Comparison of ENCODE assay signal across 8 mouse cellular contexts in genomic region chr7:24373538-24374379, GRCm38 (mm10). TPM values are rescaled to one million over a fixed set of nuclear protein-coding genes. Genes with fewer than 3 reads are reported as not detected.
DNase-seq lines count a peak whose midpoint lies in the region; ATAC-seq and TF ChIP-seq lines count a peak whose summit lies in the region.

No protein-coding gene starts in this region.

- H3K27me3 ChIP-seq in heart, embryonic 16.5 days (ENCODE audit: control insufficient read depth, insufficient read depth, low read length) = peaks cover 2% of the 10 kb centered on the region; the same call in 1 of the 2 replicates
- H3K27me3 ChIP-seq in spleen, adult 2 months (ENCODE audit: control insufficient read depth, insufficient read depth, low read length) = no peaks in the 10 kb centered on the region

- 0 out of 2 replicates have a peak overlapping the region, but pooled peaks have one; percentile 11 for H3K9ac ChIP-seq in heart, embryonic 16.5 days (ENCODE audit: low read length)

- 45% methylated on average over 17 of the region's 20 CpGs for WGBS in heart, embryonic 16.5 days
- WGBS in macrophage (ENCODE audit: missing documents) = 10% methylated on average over 18 of the region's 20 CpGs
- WGBS in spleen, adult 2 months = 7% methylated on average over 18 of the region's 20 CpGs

- H3K79me2 ChIP-seq in macrophage (ENCODE audit: inconsistent target) = peaks cover 66% of the 10 kb centered on the region

- peak overlapping the region; percentile 40 for H3K4me2 ChIP-seq in heart, embryonic 16.5 days (ENCODE audit: low read depth, low read length)

- TF ChIP-seq POLR2A in spleen, adult 2 months (IDR thresholded peaks at IDR 0.05; ENCODE audit: low read depth, low read length) = no peak

- peak overlapping the region; percentile 7; the same call in 1 of the 2 replicates for H3K4me3 ChIP-seq in heart, embryonic 16.5 days (ENCODE audit: low read length)
- H3K4me3 ChIP-seq in macrophage (ENCODE audit: inconsistent target) = no peak overlapping the region
- peak overlapping the region; percentile 28 for H3K4me3 ChIP-seq in spleen, adult 2 months (ENCODE audit: extremely low read depth, insufficient read depth, insufficient read length)

- H3K27ac ChIP-seq in heart, embryonic 16.5 days (ENCODE audit: low read length) = peak overlapping the region; percentile 77
- peak overlapping the region; percentile 90 for H3K27ac ChIP-seq in macrophage
- H3K27ac ChIP-seq in spleen, adult 2 months (ENCODE audit: insufficient read depth, low read length) = peak overlapping the region; percentile 93

- H3K36me3 ChIP-seq in heart, embryonic 16.5 days (ENCODE audit: control insufficient read depth, insufficient read depth) = no peaks in the 10 kb centered on the region
- H3K36me3 ChIP-seq in macrophage (ENCODE audit: inconsistent target) = no peaks in the 10 kb centered on the region
- peaks cover 2% of the 10 kb centered on the region; the same call in 1 of the 2 replicates for H3K36me3 ChIP-seq in spleen, adult 2 months (ENCODE audit: control insufficient read depth, insufficient read depth, low read length)

- peak; percentile 91 for DNase-seq in retina, postnatal 1 day
- DNase-seq in retina, embryonic 14.5 days (ENCODE audit: low spot score) = no peak
- peak; percentile 64 to 68 for DNase-seq in cerebellum, postnatal 10 days
- DNase-seq in kidney, postnatal 36 days = peak; percentile 11 to 56
- DNase-seq in spleen, adult 2 months (ENCODE audit: low read depth in 1 of 2, low spot score in 2 of 2) = peak; percentile 42 to 73
- no peak for DNase-seq in c-Kit-positive CD71-positive TER-119-positive erythroid progenitor cells, embryonic 14.5 days (ENCODE audit: low spot score)

- no peaks in the 10 kb centered on the region for H3K9me3 ChIP-seq in heart, embryonic 16.5 days (replicated peaks; ENCODE audit: control insufficient read depth, low read length)

- H3K4me1 ChIP-seq in heart, embryonic 16.5 days (ENCODE audit: control insufficient read depth, insufficient read depth, low read length) = peaks cover 15% of the 10 kb centered on the region
- H3K4me1 ChIP-seq in spleen, adult 2 months (ENCODE audit: control insufficient read depth, insufficient read depth, insufficient read length) = peaks cover 39% of the 10 kb centered on the region

- TF ChIP-seq CTCF in spleen, adult 2 months (IDR thresholded peaks at IDR 0.05; ENCODE audit: extremely low read depth, insufficient read depth, insufficient read length, insufficient replicate concordance) = no peak

- peak; percentile 8; the same call in 1 of the 2 replicates for ATAC-seq in heart, embryonic 16.5 days (replicated peaks; ENCODE audit: extremely low read depth, insufficient read depth, low FRiP score)

RNA-seq across cellular contexts. Expression of gene Kcnn4, which starts 3.7 kb away (rescaled TPM):
- polyA plus RNA-seq in heart, embryonic 16.5 days (2015; fragmentation: Nextera tagmentation; extraction: Ambion mirVana) = 5.2 and 10.9 TPM in 2 replicates
- total RNA-seq in macrophage (2018; cell fraction: chromatin; rRNA removed) = 100 to 1,000 TPM in 4 of 26 experiments, 10 to 100 TPM in 21, 1 to 10 TPM in 1; 5.6 to 198 (median 45.1) TPM
- total RNA-seq in macrophage (2018; cell fraction: cytosol; rRNA removed) = 10 to 100 TPM; 16.1 to 69.7 (median 46.9) TPM
- 100 to 1,000 TPM in 8 of 26 experiments, 10 to 100 TPM in 18; 15.3 to 160 (median 78.6) TPM for total RNA-seq in macrophage (2018; cell fraction: nucleus; rRNA removed)
- polyA plus RNA-seq in macrophage (2018) = 11.1 to 85.5 TPM (median 12.1 TPM) in 3 replicates
- polyA plus RNA-seq in spleen, adult 2 months (2012; rRNA removed) = 102 and 133 TPM in 2 replicates

RNA-seq across cellular contexts. Expression of gene Lypd5, which starts 24.8 kb away (rescaled TPM):
- polyA plus RNA-seq in heart, embryonic 16.5 days (2015; fragmentation: Nextera tagmentation; extraction: Ambion mirVana) = not detected in 2 replicates
- not detected for total RNA-seq in macrophage (2018; cell fraction: chromatin; rRNA removed)
- total RNA-seq in macrophage (2018; cell fraction: cytosol; rRNA removed) = not detected
- total RNA-seq in macrophage (2018; cell fraction: nucleus; rRNA removed) = not detected
- polyA plus RNA-seq in macrophage (2018) = not detected in 3 replicates
- polyA plus RNA-seq in spleen, adult 2 months (2012; rRNA removed) = not detected in 2 replicates

RNA-seq across cellular contexts. Expression of gene Smg9, which starts 25.7 kb away (rescaled TPM):
- polyA plus RNA-seq in heart, embryonic 16.5 days (2015; fragmentation: Nextera tagmentation; extraction: Ambion mirVana) = 18.7 and 20.5 TPM in 2 replicates
- total RNA-seq in macrophage (2018; cell fraction: chromatin; rRNA removed) = 100 to 1,000 TPM; 127 to 223 (median 160) TPM
- 10 to 100 TPM; 15.4 to 41.1 (median 24.8) TPM for total RNA-seq in macrophage (2018; cell fraction: cytosol; rRNA removed)
- total RNA-seq in macrophage (2018; cell fraction: nucleus; rRNA removed) = 100 to 1,000 TPM in 11 of 26 experiments, 10 to 100 TPM in 15; 59.9 to 137 (median 93.6) TPM
- 19.7 to 29.3 TPM (median 20.3 TPM) in 3 replicates for polyA plus RNA-seq in macrophage (2018)
- 55.7 and 83.3 TPM in 2 replicates for polyA plus RNA-seq in spleen, adult 2 months (2012; rRNA removed)

RNA-seq across cellular contexts. Expression of gene Tescl, which starts 40.0 kb away (rescaled TPM):
- polyA plus RNA-seq in heart, embryonic 16.5 days (2015; fragmentation: Nextera tagmentation; extraction: Ambion mirVana) = 0.17 and 0.30 TPM in 2 replicates
- not detected for total RNA-seq in macrophage (2018; cell fraction: chromatin; rRNA removed)
- under 1 TPM in 1 of 26 experiments, not detected in 25; 0.17 TPM for total RNA-seq in macrophage (2018; cell fraction: cytosol; rRNA removed)
- not detected for total RNA-seq in macrophage (2018; cell fraction: nucleus; rRNA removed)
- polyA plus RNA-seq in macrophage (2018) = not detected in 3 replicates
- polyA plus RNA-seq in spleen, adult 2 months (2012; rRNA removed) = 0.18 and 0.26 TPM in 2 replicates

RNA-seq across cellular contexts. Expression of gene Zfp94, which starts 57.3 kb away (rescaled TPM):
- polyA plus RNA-seq in heart, embryonic 16.5 days (2015; fragmentation: Nextera tagmentation; extraction: Ambion mirVana) = 5.1 and 5.2 TPM in 2 replicates
- total RNA-seq in macrophage (2018; cell fraction: chromatin; rRNA removed) = 10 to 100 TPM in 2 of 26 experiments, 1 to 10 TPM in 17, under 1 TPM in 2, not detected in 5; 0.53 to 11.8 (median 4.6) TPM
- 1 to 10 TPM in 15 of 26 experiments, under 1 TPM in 11; 0.24 to 2.2 (median 1.3) TPM for total RNA-seq in macrophage (2018; cell fraction: cytosol; rRNA removed)
- 1 to 10 TPM in 13 of 26 experiments, under 1 TPM in 8, not detected in 5; 0.58 to 6.2 (median 1.6) TPM for total RNA-seq in macrophage (2018; cell fraction: nucleus; rRNA removed)
- polyA plus RNA-seq in macrophage (2018) = 1.0 to 2.1 TPM (median 1.5 TPM) in 3 replicates
- 6.5 and 8.2 TPM in 2 replicates for polyA plus RNA-seq in spleen, adult 2 months (2012; rRNA removed)

Comparison
In these comparisons a context has a peak if more than half of its experiments do, and no peak if none do; other contexts are left out.
1. DNase-seq: peak in retina, postnatal 1 day (single experiment), cerebellum, postnatal 10 days (2 of 2), kidney, postnatal 36 days (2 of 2) and spleen, adult 2 months (2 of 2); none in retina, embryonic 14.5 days (single experiment) and c-Kit-positive CD71-positive TER-119-positive erythroid progenitor cells, embryonic 14.5 days (single experiment).
2. Peak in every context shown above with its lines, with median percentiles within 50 percentile points of each other: H3K27ac ChIP-seq.